Mouse (Mus musculus): ENCODE data around the gene Bsg. TPM values are rescaled to one million over a fixed set of nuclear protein-coding genes. Genes with fewer than 3 reads are reported as not detected.
A peak's percentile ranks its signal among the peaks of the same experiment; 100 is the strongest.

The Bsg gene
- polyA plus RNA-seq, 2 experiments, result 763 to 805 TPM

DNA sequence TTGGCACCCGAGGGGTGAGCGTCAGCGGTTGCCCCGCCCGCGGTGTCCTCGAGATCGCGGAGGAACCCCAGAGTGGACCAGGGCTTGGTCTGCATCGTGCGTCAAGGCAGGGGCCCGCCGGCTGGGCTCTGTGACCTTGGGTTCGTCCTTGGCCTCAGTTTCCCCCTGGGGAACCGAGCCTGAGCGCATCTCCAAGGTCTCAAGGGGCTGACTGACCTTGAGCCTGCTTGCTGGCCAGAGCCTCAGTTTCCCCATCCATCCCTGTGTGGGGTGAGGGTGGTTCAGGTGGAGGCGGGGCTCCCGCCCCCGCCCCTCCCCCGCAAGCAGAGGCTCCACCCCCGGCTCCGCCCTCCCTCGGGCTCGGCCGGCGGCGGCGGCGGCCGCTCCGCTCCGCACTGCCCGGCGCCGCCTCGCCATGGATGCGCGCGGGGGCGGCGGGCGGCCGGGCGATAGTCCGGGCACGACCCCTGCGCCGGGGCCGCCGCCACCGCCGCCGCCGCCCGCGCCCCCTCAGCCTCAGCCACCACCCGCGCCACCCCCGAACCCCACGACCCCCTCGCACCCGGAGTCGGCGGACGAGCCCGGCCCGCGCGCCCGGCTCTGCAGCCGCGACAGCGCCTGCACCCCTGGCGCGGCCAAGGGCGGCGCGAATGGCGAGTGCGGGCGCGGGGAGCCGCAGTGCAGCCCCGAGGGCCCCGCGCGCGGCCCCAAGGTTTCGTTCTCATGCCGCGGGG is 12.1 kb downstream of the Bsg start, which contains the start of gene Hcn2:
TSS of gene Hcn2 (plus strand) at position 381 of the 734 bp plus-strand sequence.
- WGBS, result 4% methylated on average over 24 of the region's 91 CpGs
- peak within 1 kb of the TSS; percentile 48 for H3K9ac ChIP-seq (ENCODE audit: low read depth, low read length, severe bottlenecking)
- no peak for DNase-seq (ENCODE audit: low spot score)
- no peaks in the 10 kb centered on the region for H3K9me3 ChIP-seq (ENCODE audit: control insufficient read depth, low read length)
- H3K36me3 ChIP-seq (ENCODE audit: control insufficient read depth, insufficient read depth, low read length), result peaks cover 8% of the 10 kb centered on the region
- H3K27me3 ChIP-seq (ENCODE audit: control insufficient read depth, insufficient read depth, low read length), result peaks cover 43% of the 10 kb centered on the region
- H3K4me3 ChIP-seq (replicated peaks; ENCODE audit: low read length), result peak within 1 kb of the TSS; percentile 53
- H3K4me1 ChIP-seq (ENCODE audit: control insufficient read depth, insufficient read depth, low read length), result peaks cover 9% of the 10 kb centered on the region; the same call in 1 of the 2 replicates
- H3K4me2 ChIP-seq (replicated peaks; ENCODE audit: low read depth, low read length, severe bottlenecking), result peak within 1 kb of the TSS; percentile 86
- ATAC-seq (ENCODE audit: low FRiP score, low read depth), result no peak
- no peak within 1 kb of the TSS for H3K27ac ChIP-seq (replicated peaks; ENCODE audit: low read depth, low read length)
- TF ChIP-seq POLR2A (IDR thresholded peaks at IDR 0.05; ENCODE audit: borderline replicate concordance, extremely low read depth, insufficient read depth, insufficient read length), result no peak

DNA sequence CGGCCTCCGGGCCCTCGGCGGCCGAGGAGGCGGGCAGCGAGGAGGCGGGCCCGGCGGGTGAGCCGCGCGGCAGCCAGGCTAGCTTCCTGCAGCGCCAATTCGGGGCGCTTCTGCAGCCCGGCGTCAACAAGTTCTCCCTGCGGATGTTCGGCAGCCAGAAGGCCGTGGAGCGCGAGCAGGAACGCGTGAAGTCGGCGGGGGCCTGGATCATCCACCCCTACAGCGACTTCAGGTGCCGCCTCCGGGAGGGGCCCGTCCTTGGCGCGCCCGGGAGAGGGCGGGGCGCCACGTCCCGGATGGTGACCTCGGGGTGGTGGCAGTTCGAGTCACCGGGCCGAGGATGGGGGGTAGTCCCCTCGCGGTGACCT is 12.7 kb downstream of the Bsg start:
- TF ChIP-seq POLR2A (IDR thresholded peaks at IDR 0.05; ENCODE audit: borderline replicate concordance, extremely low read depth, insufficient read depth, insufficient read length), result no peak
- ATAC-seq (ENCODE audit: low FRiP score, low read depth), result no peak

DNA sequence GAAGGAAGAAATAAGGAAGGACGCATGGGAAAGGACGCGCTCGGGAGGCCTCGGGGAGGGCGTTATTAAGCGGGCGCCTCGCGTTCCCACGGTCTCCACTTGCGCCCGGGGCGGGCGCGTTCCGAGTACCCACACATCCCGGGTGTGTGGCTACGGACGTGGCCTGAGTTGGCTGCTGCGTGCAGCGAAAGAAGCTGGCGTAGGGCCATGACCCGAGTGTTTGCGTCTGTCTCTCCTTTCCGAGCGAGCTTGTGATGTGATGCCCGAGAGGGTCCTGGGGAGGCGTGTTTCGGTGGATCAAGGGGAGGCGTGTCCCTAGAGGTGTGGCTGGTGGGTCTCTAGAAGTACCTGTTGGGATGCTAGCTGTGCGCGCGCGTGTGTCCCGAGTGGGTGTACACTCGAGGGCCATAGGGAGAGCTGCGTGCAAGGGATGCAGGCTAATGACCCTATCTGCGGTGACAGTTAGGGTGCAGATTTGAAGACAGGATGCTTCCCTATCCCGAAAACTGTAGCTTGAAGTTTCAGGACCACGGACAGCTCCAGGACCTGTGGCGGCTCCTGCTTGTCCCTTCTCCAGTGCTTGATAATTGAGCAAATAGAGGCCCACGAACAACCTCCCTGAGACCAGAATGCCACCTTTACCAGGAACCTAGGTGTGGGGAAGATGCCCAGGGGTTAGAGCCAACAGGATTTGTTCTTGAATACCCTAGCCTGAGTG is 13.5 kb downstream of the Bsg start:
- Histone ChIP-seq H3K27ac (replicated peaks; ENCODE audit: low read depth, low read length) (no peak overlapping the region), H3K27me3 (ENCODE audit: control insufficient read depth, insufficient read depth, low read length) (peaks cover 43% of the 10 kb centered on the region), H3K36me3 (ENCODE audit: control insufficient read depth, insufficient read depth, low read length) (no peaks in the 10 kb centered on the region), H3K9ac (ENCODE audit: low read depth, low read length, severe bottlenecking) (no peak overlapping the region), H3K4me3 (replicated peaks; ENCODE audit: low read length) (peak overlapping the region; percentile 53), H3K4me1 (ENCODE audit: control insufficient read depth, insufficient read depth, low read length) (peaks cover 9% of the 10 kb centered on the region; the same call in 1 of the 2 replicates), H3K4me2 (replicated peaks; ENCODE audit: low read depth, low read length, severe bottlenecking) (peak overlapping the region; percentile 86), H3K9me3 (ENCODE audit: control insufficient read depth, low read length) (no peaks in the 10 kb centered on the region)
- WGBS, result 6% methylated on average over 42 of the region's 43 CpGs
- DNase-seq (ENCODE audit: low spot score), result peak; percentile 87
- no peak for TF ChIP-seq POLR2A (IDR thresholded peaks at IDR 0.05; ENCODE audit: borderline replicate concordance, extremely low read depth, insufficient read depth, insufficient read length)
- no peak for ATAC-seq (ENCODE audit: low FRiP score, low read depth)

More for the DNA sequence above, 12.7 kb downstream of the Bsg start:
- H3K4me3 ChIP-seq (replicated peaks; ENCODE audit: low read length), result peak overlapping the region; percentile 53
- DNase-seq (ENCODE audit: low spot score), result no peak
- H3K27me3 ChIP-seq (ENCODE audit: control insufficient read depth, insufficient read depth, low read length), result peaks cover 43% of the 10 kb centered on the region
- H3K27ac ChIP-seq (replicated peaks; ENCODE audit: low read depth, low read length), result no peak overlapping the region
- H3K4me1 ChIP-seq (ENCODE audit: control insufficient read depth, insufficient read depth, low read length), result peaks cover 9% of the 10 kb centered on the region; the same call in 1 of the 2 replicates
- H3K9me3 ChIP-seq (ENCODE audit: control insufficient read depth, low read length), result no peaks in the 10 kb centered on the region
- 0% methylated on average over 38 of the region's 44 CpGs for WGBS
- peaks cover 3% of the 10 kb centered on the region; the same call in 1 of the 2 replicates for H3K36me3 ChIP-seq (ENCODE audit: control insufficient read depth, insufficient read depth, low read length)
- H3K9ac ChIP-seq (ENCODE audit: low read depth, low read length, severe bottlenecking), result peak overlapping the region; percentile 48
- H3K4me2 ChIP-seq (replicated peaks; ENCODE audit: low read depth, low read length, severe bottlenecking), result peak overlapping the region; percentile 86

DNA sequence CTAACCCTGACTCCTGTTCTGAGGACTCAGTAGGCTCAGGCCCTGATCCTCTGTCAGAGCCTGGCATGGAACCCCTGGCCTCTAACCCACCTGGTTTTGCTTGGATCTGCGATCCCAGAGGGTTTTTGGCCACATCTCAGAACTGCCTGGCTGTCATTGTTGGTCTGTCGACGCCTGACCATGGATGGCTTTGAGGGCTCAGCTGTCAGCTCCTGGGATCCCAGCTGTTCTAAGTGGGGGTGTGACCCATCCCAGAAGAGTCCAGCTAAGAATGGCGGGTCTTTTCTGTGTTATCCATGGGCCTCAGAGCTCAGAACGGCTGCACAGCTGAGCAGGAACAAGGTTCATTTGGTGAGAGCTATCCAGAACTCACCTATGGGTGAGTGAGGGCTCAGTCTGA is 16.8 kb downstream of the Bsg start:
- Histone ChIP-seq H3K27ac (replicated peaks; ENCODE audit: low read depth, low read length) (no peak overlapping the region), H3K4me3 (replicated peaks; ENCODE audit: low read length) (no peak overlapping the region), H3K4me2 (replicated peaks; ENCODE audit: low read depth, low read length, severe bottlenecking) (no peak overlapping the region), H3K9me3 (ENCODE audit: control insufficient read depth, low read length) (no peaks in the 10 kb centered on the region), H3K36me3 (ENCODE audit: control insufficient read depth, insufficient read depth, low read length) (no peaks in the 10 kb centered on the region), H3K4me1 (ENCODE audit: control insufficient read depth, insufficient read depth, low read length) (peaks cover 9% of the 10 kb centered on the region; the same call in 1 of the 2 replicates), H3K27me3 (ENCODE audit: control insufficient read depth, insufficient read depth, low read length) (peaks cover 25% of the 10 kb centered on the region), H3K9ac (ENCODE audit: low read depth, low read length, severe bottlenecking) (no peak overlapping the region)
- WGBS, result 56% methylated on average over 5 of the region's 5 CpGs
- ATAC-seq (ENCODE audit: low FRiP score, low read depth) (no peak), DNase-seq (ENCODE audit: low spot score) (no peak)
- no peak for TF ChIP-seq POLR2A (IDR thresholded peaks at IDR 0.05; ENCODE audit: borderline replicate concordance, extremely low read depth, insufficient read depth, insufficient read length)

DNA sequence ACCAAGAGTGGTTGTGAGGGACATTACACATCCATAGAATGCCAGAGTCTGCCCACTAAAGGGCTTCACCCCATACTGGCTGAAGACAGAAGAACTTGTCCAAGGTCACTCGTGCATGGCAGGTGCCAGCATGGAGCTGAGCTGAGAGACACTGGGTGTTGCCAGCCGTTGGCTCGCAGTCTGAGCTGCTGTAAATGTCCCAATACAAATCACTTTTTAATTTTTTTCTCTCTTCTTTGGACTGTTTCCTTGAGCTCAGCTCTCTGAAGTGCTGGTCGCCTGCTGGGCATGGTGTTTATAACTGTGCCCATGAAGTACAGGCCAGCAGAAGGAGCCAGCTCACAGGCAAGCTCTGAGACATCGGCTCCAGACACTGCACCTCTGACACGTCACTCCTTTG is 18.8 kb downstream of the Bsg start:
- H3K9me3 ChIP-seq (ENCODE audit: control insufficient read depth, low read length), result no peaks in the 10 kb centered on the region
- no peak overlapping the region for H3K4me3 ChIP-seq (replicated peaks; ENCODE audit: low read length)
- H3K4me1 ChIP-seq (ENCODE audit: control insufficient read depth, insufficient read depth, low read length), result no peaks in the 10 kb centered on the region
- DNase-seq (ENCODE audit: low spot score), result no peak
- H3K4me2 ChIP-seq (replicated peaks; ENCODE audit: low read depth, low read length, severe bottlenecking), result no peak overlapping the region
- H3K36me3 ChIP-seq (ENCODE audit: control insufficient read depth, insufficient read depth, low read length), result no peaks in the 10 kb centered on the region
- no peak overlapping the region for H3K9ac ChIP-seq (ENCODE audit: low read depth, low read length, severe bottlenecking)
- no peak for ATAC-seq (ENCODE audit: low FRiP score, low read depth)
- TF ChIP-seq POLR2A (IDR thresholded peaks at IDR 0.05; ENCODE audit: borderline replicate concordance, extremely low read depth, insufficient read depth, insufficient read length), result no peak
- WGBS, result 72% methylated on average over 6 of the region's 6 CpGs
- H3K27ac ChIP-seq (replicated peaks; ENCODE audit: low read depth, low read length), result no peak overlapping the region
- H3K27me3 ChIP-seq (ENCODE audit: control insufficient read depth, insufficient read depth, low read length), result peaks cover 8% of the 10 kb centered on the region

All from limb, embryonic 14.5 days (tissue).